ENCODE assay signal across 17 mouse cellular contexts in genomic region chr8:47285435-47285834, GRCm38 (mm10).
DNase-seq lines count a peak whose midpoint lies in the region; ATAC-seq lines count a peak whose summit lies in the region.
"Had no signal": no experiment of that assay in that cellular context is flagged by ENCODE, and none has a peak within 500 bp of the region (broad histone marks: within the 10 kb centered on the region; RNA-seq: fewer than 3 reads in every experiment).

No protein-coding gene starts in this region.

- peaks cover 24% of the 10 kb centered on the region for H3K36me3 ChIP-seq in forebrain, embryonic 10.5 days (replicated peaks)
- H3K36me3 ChIP-seq in hindbrain, embryonic 15.5 days: no peaks in the 10 kb centered on the region
- no peaks in the 10 kb centered on the region for H3K36me3 ChIP-seq in midbrain, embryonic 15.5 days (replicated peaks)
- H3K36me3 ChIP-seq: liver, embryonic 15.5 days had no signal

- H3K4me3 ChIP-seq in forebrain, embryonic 10.5 days: peak overlapping the region; percentile 94
- peak overlapping the region; percentile 59 for H3K4me3 ChIP-seq in hindbrain, embryonic 15.5 days
- H3K4me3 ChIP-seq in midbrain, embryonic 15.5 days: peak overlapping the region; percentile 79
- H3K4me3 ChIP-seq: liver, embryonic 15.5 days; megakaryocyte, embryonic 14.5 days had no signal

- no peak for ATAC-seq in hindbrain, embryonic 15.5 days (ENCODE audit: low FRiP score, low read depth)
- no peak for ATAC-seq in midbrain, embryonic 15.5 days (replicated peaks)
- ATAC-seq: Patski had no signal

- H3K4me2 ChIP-seq in hindbrain, embryonic 15.5 days: peak overlapping the region; percentile 81
- H3K4me2 ChIP-seq in midbrain, embryonic 15.5 days: peak overlapping the region; percentile 72
- H3K4me2 ChIP-seq: liver, embryonic 15.5 days had no signal

- peak; percentile 58 for DNase-seq in embryo, embryonic 10.5 days (ENCODE audit: low spot score)
- no peak for DNase-seq in forebrain, embryonic 10.5 days (ENCODE audit: extremely low spot score, low spot score)
- DNase-seq in thymus, postnatal 36 days: no peak
- no peak for DNase-seq in cerebellum, postnatal 4 days (ENCODE audit: low spot score in 2 of 2)
- DNase-seq in ovary, adult 18-20 months (ENCODE audit: low spot score): no peak
- DNase-seq: adrenal gland, postnatal 25 days; cerebellum, adult 8-10 months; gastrocnemius, postnatal 25 days; heart, postnatal 14 days; retina, postnatal 1 day; thymus, adult 18-20 months had no signal

- H3K27me3 ChIP-seq in forebrain, embryonic 10.5 days (ENCODE audit: poor library complexity, severe bottlenecking): no peaks in the 10 kb centered on the region
- no peaks in the 10 kb centered on the region for H3K27me3 ChIP-seq in hindbrain, embryonic 15.5 days
- no peaks in the 10 kb centered on the region for H3K27me3 ChIP-seq in midbrain, embryonic 15.5 days (replicated peaks)
- H3K27me3 ChIP-seq: Patski had no signal

- H3K4me1 ChIP-seq in forebrain, embryonic 10.5 days: peaks cover 81% of the 10 kb centered on the region
- H3K4me1 ChIP-seq in hindbrain, embryonic 15.5 days (replicated peaks): peaks cover 68% of the 10 kb centered on the region
- peaks cover 64% of the 10 kb centered on the region for H3K4me1 ChIP-seq in midbrain, embryonic 15.5 days

- 66% methylated on average over 6 of the region's 6 CpGs for WGBS in forebrain, embryonic 10.5 days
- WGBS in hindbrain, embryonic 15.5 days: 21% methylated on average over 6 of the region's 6 CpGs
- WGBS in midbrain, embryonic 15.5 days: 18% methylated on average over 6 of the region's 6 CpGs

- no peaks in the 10 kb centered on the region for H3K9me3 ChIP-seq in forebrain, embryonic 10.5 days
- no peaks in the 10 kb centered on the region for H3K9me3 ChIP-seq in hindbrain, embryonic 15.5 days
- H3K9me3 ChIP-seq in midbrain, embryonic 15.5 days: no peaks in the 10 kb centered on the region
- H3K9me3 ChIP-seq: liver, embryonic 15.5 days; megakaryocyte, embryonic 14.5 days had no signal

- H3K9ac ChIP-seq in hindbrain, embryonic 15.5 days: peak overlapping the region; percentile 78; the same call in 1 of the 2 replicates
- H3K9ac ChIP-seq in midbrain, embryonic 15.5 days: peak overlapping the region; percentile 88; the same call in 1 of the 2 replicates
- H3K9ac ChIP-seq: liver, embryonic 15.5 days had no signal

- H3K27ac ChIP-seq in forebrain, embryonic 10.5 days: peak overlapping the region; percentile 99; the same call in 1 of the 2 replicates
- 0 out of 2 replicates have a peak overlapping the region, but pooled peaks have one; percentile 7 for H3K27ac ChIP-seq in hindbrain, embryonic 15.5 days (replicated peaks)
- H3K27ac ChIP-seq in midbrain, embryonic 15.5 days: peak overlapping the region; percentile 99
- H3K27ac ChIP-seq: kidney, postnatal 0 days; liver, embryonic 15.5 days had no signal

Comparison
In these comparisons a context has a peak if more than half of its experiments do, and no peak if none do; other contexts are left out.
1. H3K27ac ChIP-seq: peak in every context shown above with its lines; median percentile 99 in forebrain, embryonic 10.5 days; 99 in midbrain, embryonic 15.5 days; 7 in hindbrain, embryonic 15.5 days.